Mouse (Mus musculus) lung, adult 18-20 months (tissue): Measurements from ENCODE around the gene B3galt1.

Experiments
- DNase-seq, 2 experiments: peaks; one replicate each; pipeline ENCODE4 v3.0.0; 2022; ENCODE audit warnings: mixed read lengths in 2 of 2

B3galt1 gene

DNA sequence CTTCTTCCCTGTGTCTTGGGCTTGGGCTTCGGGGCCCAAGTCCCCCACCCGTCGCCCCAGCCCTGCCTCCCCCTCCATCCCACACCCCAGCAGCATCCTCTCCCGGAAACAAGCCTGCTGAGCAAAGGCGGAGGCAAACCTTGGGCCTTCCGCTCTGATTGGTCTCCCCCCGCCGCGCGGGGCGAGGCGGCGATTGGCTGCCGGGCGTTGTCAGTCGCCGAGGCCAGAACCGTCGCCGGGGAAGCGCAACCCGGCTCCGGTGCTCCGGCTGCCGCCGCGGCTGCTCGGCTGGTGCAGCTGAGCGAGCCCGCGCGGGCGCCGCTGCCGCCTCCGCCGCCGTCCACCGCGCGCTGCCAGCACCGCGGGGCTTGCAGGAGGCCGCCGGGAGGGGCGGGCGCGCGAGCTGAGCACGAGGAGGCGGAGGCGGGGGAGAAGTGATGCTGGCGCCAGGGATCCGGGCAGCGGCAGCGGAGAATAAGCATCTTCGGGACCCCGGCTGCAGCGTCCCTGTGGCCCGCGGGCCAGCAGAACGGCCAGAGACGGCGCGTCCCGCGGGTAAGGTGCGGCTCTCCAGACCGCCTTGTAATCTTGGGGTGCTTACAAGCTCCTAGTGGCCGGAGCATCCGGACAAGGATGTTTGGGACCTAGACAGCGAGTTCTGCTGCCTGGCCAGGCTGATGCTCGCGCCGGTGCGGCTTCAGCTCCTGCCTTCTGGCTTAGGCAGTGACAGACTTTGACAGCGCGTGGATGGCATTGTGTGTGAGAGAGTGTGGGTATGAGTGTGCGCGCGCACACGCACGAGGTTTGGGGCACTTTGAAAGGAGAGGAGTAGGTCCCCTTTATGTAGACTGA lies at the start of gene B3galt1:
B3galt1 (plus strand) TSS at position 392 of the 852 bp plus-strand sequence.
- DNase-seq: peak; percentile 59 to 70

DNA sequence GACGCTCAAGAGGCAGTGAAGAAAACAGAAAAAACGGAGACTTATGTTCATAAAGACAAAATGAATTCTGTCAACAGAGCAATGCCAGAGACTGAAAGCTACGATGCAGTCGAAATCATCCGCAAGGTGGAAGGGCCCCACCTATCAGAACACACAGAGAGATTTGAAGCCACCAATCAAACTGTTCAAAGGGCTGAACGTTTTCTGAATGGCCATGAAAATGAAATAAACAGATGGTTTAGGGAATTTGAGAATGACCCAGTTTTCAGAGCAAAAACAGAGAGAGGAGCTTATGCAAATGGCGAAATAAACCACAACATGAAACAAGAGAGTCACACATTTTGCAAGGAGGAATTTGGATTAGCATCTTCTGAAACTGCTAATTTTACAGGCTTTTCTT lies 49.3 kb upstream of the B3galt1 start:
- DNase-seq: no peak

DNA sequence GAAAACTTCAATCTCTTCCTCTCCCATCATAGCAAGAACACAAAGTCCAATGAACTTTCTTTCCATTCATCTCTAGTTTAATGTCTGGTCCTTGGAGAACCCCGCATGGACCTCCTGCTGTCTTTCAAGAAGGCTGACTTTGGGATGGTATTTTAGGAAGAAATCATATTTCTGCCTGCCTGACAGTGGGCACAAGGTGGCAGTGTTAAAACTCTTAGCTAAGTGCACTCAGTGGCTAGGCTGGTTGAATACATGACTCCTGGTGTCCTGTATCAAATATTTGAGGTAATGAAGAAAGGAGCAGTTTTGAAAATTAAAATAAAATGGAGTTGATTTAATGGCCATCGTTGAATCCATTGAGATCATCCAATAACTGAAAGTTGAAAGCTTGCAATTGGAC lies 30.3 kb upstream of the B3galt1 start:
- no peak for DNase-seq

DNA sequence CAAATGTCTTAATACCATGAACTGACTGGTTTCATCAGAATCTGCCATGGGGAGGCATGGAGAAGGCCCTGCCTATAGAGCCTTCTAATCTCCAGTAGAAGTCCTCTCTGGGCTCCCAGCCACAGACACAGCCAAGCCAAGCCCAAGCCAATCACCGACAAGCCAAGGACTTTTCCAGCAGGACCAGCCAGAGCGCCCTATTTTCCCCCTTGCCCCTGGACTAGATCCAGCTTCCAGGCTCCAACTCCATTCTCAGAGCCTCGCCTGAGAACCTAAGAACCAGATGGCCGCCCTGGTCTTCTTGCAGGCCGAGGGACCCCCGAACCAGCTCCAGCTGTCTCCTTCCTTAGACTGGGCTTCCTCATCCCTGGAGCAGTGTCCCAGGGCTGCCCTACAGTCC lies 26.2 kb upstream of the B3galt1 start:
- DNase-seq: no peak

DNA sequence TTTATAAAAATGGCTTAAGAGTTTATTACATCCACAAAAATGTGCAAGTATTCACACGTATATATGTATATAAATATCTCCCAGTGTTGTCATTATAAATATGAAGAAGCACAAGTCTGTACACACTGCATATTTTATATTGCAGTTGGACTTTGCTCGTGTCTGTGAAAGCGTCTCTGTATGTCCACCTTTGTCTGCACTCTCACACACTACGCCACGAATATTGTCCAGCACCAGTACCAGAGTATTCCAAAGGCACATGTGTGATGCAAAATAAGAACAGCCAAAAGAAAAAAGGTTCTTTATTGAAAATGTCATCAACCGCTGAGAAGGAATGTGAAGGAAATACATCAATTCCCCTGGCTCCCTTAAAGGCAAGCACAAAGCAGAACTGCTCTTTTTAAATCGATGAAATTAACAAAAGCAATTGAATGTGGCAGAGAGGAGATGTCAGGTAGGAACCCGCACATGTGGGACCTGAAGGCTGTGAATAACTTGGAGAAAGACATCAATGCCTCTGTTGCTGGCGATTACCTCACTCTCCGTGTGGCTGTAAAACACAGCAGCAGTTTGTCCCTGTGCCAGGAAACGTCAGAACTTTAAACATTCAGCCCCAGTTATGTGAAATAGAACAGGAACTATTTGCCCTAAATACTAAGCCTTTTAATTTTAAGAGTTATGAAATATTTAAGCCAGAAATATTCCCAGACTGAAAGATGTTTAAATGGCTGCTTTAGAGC lies 23.5 kb upstream of the B3galt1 start:
- no peak for DNase-seq

DNA sequence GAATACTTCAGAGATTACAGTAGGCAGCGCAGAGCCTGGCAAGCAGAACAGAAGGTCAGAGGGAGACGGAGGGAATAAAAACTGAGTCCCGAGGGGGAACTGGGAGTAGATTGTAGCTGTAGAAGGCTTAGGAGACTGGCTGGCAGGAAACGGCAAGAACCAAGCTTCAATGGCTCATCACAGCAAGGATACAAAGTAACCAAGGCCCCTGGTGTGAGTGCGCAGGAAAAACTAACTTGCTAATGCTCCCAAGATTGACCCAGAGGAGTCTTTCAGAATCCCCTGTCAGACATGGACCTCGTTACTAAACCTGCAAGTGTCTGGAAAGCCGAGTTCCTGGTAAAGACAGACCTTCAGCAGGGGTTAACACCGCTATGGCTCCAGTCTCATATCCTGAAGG lies 21.2 kb upstream of the B3galt1 start:
- no peak for DNase-seq

DNA sequence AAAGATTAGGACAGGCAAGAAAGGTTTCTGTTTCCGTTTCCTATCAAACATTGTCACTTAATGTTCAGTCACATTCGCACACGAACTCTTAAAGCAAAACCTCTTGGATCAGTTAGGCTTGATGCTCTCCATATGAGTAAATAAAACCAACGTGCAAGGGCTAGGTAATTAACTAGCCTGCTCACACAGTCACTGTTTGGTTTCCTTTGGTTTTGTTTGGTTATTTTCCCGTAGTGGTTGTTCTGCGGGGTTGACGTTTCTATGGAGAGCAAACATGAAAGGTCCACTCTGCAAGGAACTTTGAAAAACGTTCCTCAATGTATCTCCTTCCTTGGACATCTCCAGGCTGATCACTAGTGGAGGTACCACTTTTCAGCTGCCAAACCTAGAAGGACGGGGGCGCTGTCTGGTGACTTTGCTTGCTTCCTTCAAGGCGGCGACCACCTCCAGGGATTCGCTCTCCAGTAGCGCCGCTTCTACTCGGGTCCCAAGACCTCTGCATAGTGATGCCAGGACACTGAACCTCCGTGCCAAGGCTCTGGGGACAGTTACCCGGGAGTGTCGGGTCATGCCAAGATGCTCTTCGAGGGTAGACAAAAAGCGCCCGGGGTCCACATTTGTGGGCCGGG lies 706 bp upstream of the B3galt1 start:
- peak; percentile 3 to 5 for DNase-seq

DNA sequence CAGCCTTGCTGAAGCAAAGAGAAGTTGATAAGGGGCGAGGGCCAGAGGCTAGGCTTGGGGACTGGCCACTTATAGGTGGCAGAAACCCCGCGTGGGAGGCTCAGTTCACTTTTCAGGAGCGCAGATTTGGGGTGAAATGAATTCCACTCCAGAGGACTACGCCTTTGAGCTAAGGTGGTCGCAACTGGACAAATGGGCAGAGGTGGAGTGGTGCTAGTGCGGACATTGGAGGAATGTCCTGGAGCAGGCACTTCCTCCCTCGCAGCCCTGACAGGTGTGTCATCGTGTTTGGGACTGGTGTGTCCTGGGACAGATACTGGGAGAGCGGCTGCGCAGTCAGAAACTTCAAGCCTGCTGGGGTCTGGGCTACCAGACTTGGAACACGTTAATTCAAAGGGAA lies 895 bp downstream of the B3galt1 start:
- DNase-seq: no peak

DNA sequence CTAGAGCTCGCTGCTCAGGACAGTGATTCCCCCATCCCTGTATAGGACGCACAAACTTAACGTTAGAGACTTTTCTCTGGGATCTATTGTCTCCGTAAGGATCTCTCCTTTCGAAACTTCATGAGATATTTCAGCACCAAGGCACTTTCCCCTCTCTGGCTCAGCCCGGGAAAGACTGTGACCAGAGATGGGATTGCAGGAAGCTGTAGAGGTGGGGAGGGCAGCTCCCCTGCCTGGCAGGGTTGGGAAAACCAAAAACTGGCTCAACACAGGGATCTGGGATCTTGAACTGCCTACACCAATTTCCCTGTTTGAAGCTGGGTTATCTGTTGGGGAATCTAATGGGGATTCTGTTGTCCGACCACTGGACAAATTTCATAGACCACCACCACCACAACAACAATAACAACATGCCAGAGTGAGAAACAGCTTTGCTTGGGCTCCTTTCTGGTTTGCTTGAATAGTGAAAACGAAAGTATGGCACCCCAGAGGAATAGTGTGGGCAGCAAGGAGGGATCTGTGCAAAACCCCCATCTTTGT lies 1.5 kb downstream of the B3galt1 start:
- DNase-seq: no peak

DNA sequence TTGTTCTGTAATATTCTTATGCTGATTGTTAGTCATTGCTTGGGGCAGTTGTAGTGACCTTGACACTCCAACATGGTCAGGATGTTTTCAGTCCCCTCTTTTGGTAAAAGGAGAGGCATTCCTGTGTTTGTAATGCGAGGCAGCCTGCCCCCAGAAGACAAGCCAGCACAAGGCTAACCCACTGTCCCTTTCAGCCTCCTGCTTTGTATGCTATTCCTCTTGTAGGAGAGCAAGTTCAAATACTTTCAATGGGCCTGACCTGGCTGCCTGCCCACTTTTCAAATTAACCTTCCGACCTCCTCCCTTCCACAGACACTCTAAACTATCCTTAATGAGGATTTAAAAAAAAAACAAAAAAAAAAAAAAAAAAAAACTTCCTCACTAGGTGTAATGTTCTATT lies 11.0 kb downstream of the B3galt1 start:
- DNase-seq: no peak

DNA sequence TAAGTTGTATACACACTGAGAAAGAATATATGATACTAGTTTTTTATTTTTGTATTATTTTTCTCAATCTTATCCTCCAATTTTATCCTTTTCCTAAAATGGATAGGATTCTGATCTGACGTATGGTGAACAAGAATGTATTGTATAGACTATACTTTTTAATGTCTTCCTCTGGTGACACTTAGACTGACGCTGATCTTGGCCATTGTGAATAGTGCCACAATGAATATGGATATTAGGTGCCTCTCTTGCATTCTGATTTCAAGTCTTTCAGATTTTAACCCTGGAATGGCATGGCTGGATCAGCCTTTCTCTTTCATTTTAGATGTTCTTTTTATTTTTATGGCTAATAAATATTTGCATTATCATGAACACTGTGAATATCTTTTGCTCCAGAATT lies 17.4 kb downstream of the B3galt1 start:
- no peak for DNase-seq

DNA sequence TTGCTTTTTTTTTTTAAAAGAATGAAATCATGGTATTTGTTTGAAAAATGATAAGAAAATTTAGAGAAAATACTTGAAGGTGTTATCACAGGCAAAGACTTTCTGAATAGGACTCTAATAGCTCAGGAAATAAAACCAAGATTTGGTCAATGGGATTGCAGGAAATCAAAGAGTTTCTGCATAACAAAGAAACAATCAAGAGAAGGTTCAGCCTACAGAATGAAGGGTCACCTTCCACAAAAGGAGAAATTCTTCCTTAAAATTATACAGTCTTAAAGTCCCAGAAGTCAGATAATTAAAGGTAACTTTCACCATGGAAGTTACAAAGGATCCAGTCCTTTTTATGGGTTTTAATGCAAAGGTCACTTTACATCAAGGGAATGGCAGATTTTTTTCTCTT lies 24.7 kb downstream of the B3galt1 start:
- no peak for DNase-seq

DNA sequence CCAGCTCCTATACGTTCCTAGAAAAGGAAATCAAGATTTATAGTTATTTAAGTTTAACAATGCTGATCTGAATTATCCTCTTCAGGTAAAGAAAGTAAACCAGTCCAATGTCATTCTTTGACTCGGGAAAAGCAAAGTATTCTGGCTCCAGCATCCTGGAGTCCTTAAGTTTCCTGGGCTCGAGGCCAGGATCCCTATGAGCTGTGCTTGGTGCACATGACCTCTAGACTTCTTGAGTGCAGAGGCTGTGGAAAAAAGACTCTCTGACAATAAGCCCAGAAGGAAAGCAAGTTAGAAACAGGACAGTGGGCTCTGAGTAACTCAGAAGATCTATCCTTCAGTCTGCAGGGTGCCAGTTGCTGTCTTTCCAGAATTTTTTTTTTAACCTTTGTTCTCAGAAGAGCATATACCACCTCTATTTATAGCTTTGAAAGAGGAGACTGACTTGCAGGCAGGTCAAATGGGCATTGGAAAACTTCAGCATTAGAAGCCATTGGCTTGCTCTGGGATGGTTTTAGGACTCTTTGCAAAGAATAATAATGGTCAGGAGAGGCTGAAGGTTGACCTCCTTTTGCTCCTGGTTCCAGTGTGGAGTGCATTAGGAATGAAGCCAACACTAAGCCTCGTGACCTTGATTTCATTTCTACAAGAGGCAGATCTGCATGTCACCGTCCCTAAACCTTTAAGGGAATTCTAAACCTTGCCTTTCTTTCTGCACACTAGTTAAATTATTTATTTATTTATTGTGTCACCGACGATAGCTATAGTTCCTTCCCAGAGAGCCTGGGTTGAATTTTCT lies 26.4 kb downstream of the B3galt1 start:
- peak in 1 of 2 experiments; percentile 3 for DNase-seq

DNA sequence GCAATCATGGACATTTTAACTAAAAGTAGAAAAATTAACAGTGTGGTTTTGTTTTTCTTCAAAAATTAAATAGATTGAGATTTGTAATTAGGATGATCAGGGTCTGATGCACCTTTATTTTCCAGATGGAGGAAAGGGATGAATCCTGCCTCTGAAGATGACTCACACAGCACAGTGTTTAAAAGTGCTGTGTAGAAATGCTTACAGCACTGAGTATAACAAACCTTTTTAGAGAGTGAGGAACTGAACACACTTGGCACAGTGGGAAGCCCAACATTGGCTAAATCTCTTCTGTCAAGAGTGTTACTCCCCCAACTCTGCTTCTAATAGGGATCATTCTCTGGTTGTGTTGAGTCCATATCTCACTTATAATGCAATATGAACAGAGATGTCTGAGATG lies 57.2 kb downstream of the B3galt1 start:
- no peak for DNase-seq

DNA sequence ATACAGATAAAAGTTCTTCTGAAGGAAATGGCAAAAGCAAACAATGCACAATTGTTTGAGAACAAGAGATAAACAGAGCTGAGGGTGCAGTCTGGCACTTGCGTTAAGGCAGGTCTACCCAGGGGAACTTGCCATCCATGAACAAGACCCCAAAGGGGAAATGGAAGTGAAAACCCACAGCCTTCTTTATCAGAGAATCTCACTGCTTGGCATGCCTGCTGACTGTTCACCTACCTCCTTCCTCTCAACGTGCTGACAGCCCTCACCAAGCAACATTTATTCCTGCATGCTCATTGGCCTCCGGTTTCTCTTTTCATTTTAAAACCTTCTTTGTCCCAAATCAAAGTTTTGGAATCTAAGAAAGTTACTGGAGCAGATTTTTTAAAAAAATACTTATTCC lies 62.0 kb downstream of the B3galt1 start:
- DNase-seq: no peak

DNA sequence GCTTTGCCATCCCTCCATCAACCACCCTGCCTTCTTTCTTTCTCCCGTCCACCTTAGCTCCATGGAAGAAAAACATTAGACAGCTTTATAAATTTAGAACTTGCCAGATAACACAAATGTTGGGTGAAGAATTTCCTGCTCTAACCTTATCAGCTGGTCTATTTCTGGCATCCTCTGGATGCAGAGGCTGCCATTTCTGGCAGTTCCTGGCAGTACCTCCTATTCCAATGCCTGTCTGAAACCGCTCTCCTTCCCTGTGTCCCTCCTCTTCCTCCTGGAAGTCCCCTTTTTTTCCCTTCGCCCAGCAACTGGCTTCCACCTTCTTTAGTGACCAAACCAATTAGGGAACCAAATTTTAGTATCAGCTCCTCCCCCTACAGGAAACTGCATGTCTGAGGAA lies 62.6 kb downstream of the B3galt1 start:
- no peak for DNase-seq

DNA sequence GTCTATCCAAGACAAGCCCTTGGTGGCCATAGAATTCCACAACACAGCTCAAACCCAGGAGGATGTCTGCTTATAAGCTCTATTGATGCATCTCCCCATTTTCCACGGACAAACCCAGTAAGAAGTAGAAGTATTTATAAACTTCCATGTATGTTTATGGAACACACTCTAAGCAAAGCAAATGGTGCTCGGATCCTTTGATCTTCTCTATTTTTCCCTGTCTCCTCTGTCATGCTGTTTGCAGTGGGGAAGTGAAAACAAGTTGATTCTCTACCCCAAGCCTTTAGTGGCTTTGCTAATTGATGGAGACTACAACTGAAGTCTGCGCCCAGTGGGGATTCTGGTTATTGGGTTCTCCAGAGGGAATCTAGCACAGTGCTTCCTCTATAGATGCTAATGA lies 89.2 kb downstream of the B3galt1 start:
- DNase-seq: no peak

DNA sequence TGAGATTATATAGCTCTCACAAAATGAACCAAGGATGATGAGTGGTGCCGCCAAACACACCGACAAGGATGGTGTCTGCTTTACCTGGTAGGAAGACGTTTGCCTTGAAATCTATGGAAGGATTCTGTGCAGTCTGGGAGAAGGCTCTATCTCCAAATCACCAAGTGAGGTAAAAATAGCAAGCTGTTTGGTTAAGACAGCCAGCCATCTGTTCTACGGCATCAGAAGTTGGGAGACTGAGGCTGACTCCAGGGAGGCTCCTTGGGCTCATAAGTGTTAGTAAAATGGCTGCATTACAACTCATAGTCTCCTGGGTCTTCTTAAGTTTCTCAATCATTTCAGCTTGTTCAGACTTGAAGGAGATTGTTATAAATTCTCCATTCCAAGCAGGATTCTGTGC lies 91.7 kb downstream of the B3galt1 start:
- DNase-seq: no peak

DNA sequence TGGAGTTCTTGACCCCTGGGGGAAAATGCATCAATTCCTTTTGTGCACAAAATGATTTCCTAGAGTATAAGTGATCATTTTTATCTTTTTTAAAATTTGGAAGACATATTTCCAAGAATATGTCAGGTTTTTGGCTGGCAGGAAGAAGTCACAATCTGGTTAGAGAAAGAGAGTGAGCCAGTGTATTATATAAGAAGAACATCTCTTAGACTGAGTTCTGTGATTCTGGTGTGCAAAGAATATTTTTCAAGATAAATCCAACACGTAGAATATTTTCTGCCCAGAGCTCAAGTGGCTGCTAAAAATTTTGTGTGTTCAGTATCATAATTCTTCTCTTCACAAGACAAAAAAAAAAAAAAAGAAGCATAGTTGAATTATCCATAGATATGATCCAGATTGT lies 92.4 kb downstream of the B3galt1 start:
- DNase-seq: no peak

DNA sequence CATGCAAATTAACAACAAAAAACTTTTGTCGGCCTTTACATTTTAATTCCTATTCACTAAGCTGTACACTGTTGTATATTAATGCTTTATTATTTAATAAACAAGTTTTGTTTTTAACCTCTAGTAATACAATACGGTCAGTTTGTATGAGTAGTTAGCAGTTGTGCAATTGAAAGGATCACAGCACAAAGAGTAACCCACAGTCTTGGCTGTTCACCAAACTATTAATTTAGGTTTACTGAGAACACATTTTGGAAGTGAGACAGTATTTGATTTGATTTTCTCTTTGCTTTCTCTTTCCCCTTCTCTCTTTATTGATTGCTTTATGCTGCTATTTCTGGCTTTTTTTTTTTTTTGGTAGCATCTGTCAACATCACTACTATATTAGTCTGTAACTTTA lies 106.0 kb downstream of the B3galt1 start:
- no peak for DNase-seq

DNA sequence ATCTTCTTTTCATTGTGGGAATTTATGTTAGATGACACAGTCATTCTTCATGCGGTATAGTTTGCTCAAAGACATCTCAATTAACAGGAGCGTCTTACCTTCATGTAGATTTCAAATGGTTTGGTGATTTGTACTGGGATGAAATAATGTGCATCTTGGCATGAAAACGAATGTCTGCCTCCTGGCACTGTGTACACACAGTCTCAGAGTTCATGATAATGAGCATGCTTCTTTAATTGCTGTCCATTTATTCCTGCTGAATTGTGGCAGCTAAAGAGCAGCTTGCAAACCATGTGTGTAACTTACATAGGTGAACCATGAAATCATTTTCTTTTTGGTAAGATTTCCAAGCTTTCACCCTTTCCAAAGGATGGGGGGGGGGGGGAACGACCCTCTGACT lies 112.0 kb downstream of the B3galt1 start:
- no peak for DNase-seq

DNA sequence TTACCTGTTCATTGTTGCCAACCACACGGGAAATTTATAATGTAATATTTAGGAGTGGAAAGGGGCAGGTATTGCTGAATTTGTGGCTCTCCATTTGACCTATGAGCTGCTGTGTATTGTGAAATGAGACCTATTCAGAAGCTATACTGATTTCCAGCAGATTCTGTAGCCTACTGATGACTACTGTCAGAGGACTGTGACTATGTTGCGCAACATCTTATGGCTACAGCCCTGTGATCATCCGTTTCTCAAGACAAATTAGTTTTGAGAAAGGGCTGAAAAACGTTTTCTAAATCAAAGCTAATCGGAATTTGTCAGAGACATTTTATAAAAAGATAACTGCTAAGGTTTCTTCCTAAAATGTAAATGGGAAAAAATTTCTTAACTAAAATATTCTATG lies 158.6 kb downstream of the B3galt1 start:
- DNase-seq: no peak

DNA sequence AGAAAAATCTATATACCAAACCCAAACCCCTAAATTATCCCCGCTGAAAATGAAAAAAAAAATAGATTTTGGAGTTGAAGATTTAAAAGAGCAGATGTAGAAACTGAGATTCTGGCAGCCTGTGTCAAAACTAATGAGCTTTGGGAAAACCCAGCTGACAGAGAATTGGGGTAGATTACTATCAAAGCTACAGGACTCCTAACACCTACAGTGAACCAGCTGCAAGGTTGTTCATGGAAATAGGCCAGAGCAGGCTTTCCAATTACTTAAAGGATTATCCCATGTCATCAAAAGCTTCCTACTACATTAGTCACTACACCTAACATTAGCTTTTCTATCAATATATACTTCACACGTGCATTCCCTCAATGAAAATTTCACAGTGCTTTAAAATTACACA lies 165.1 kb downstream of the B3galt1 start:
- DNase-seq: no peak
